Mouse (Mus musculus) lung, adult 2 months (tissue): ENCODE data around the gene Glp1r.

Experiments used
- CTCF ChIP-seq: fragments of 200-500 bp; IDR thresholded peaks from 2 replicates; pipeline ENCODE4 v1.5.1; 2011; ENCODE audit warnings: mild to moderate bottlenecking, low read length, control low read depth; ENCODE audit not compliant: insufficient read depth
- POLR2A ChIP-seq: fragments of 200-500 bp; IDR thresholded peaks from 2 replicates; pipeline ENCODE4 v1.6.1; 2011; ENCODE audit warnings: low read depth, mild to moderate bottlenecking, control low read depth, low read length, borderline replicate concordance; ENCODE audit errors: extremely low read depth

GRCm38 (mm10) chr17:30852345-30852744 lies 49.3 kb upstream of the Glp1r start:
- TF ChIP-seq CTCF (no peak), POLR2A (no peak)
